Mouse (Mus musculus) frontal cortex, postnatal 25 days (tissue): Measurements from ENCODE around the gene Noxo1.
"Not testable (repeated sequence)": the region's sequence is repeated elsewhere in the genome, so short reads cannot be mapped to it uniquely, and the experiment has no call there.

Source experiments
- DNase-seq, 2 experiments: peaks; one replicate each; pipeline ENCODE4 v3.0.0; 2022; ENCODE audit warnings: low spot score in 2 of 2

Noxo1 gene

DNA sequence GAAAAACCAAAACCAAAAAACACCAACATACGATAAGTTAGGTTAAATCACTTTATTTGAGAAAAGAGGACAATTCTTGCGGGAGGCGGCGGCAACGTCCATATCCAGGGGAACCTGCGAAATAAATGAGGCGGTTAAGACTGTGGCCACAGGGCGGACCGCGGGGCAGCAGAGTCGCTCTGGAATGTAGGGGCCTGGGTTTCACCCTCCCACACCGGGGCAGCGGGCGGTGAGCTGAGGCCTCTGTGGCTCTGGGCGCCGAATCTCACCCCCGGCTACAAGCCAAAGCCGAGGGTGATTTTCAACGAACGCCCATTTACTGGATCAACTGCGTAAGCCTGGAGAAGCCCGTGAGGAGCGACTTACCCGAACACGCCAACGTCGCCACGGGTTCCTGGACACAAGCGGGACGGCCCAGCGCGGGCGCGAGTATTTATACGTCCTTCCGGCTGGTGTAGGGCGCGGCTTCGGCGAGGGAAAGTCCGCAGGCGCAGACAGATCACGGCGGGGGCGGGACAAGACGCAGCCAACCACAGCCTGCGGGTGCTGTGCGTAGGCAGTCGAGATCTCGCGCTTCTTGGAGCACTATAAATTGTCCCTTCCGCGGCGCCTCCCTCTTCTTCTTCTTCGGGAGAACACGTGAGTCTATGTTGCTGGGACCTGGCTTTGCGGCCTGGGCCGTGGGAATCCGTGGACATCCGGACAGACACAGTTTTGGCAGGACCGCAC is 23.6 kb downstream of the Noxo1 start:
- DNase-seq, result peak; percentile 96 to 98

DNA sequence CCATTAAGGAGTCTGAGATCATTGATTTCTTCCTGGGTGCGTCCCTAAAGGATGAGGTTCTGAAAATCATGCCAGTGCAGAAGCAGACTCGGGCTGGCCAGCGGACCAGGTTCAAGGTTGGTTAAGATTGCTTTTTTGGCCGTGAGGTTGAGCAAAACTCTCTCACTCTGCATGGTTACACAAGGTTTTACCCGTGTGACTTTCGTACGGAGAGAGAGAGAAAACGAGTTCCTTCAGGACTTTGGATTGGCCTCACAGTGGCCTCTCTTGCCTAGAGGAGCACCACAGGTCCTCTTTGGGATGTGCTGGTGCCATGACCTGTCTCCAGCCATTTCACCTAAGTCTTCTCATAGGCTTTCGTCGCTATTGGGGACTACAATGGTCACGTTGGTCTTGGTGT is 24.6 kb downstream of the Noxo1 start:
- DNase-seq, result not testable (repeated sequence)

DNA sequence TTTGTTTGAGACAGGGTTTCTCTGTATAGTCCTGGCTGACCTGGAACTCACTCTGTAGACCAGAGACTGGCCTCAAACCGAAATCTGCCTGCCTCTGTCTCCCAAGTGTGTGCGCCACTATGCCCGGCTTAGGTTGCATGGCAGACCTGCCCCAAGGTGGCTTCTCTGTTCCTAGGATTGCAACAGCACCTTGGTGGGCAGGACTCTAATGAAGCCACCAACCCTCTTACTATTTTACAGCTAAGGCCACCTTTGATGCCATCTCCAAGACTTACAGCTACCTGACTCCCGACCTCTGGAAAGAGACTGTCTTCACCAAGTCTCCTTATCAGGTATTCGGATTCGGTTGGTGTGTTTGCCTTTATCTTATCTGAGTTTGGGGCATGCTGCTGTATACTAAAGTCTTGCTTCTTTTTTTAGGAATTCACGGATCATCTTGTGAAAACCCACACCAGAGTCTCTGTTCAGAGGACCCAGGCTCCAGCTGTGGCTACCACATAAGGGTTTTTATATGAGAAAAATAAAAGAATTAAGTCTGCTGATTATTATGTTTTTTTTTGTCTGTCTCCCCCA is 25.4 kb downstream of the Noxo1 start:
- DNase-seq, result not testable (repeated sequence)

DNA sequence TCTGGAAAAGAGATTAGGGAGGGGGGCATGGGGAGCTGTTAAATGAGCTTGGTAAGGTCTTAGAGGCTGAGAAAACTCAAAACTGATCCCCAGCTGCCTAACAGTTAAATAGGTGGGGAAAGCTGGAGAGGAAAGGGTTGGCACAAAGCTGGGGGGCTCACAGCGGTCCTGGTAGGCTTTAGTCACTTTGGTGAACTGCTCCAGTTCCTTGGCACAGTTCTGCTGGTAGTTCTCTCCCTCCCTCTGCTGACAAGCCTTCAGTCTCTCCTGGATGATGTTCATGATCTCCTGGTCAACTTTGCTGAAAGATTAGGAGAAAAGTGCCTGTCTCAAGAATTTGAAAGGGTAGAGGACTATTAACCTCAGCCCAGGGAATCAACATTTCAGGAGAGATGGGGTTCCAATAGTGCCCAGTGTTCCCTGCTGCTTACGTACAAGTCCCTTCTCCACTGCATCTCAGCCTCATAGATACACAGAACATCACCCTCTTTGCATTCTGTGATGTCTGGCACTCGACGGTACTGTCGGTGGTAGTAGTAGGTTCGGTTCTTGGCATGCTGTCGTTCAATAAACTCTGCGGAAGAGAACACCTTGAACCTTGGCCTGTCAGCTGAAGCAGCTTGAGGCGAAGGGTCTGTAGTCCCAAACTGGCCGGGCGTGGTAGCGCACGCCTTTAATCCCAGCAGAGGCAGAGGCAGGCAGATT is 26.3 kb downstream of the Noxo1 start:
- DNase-seq, result no peak

DNA sequence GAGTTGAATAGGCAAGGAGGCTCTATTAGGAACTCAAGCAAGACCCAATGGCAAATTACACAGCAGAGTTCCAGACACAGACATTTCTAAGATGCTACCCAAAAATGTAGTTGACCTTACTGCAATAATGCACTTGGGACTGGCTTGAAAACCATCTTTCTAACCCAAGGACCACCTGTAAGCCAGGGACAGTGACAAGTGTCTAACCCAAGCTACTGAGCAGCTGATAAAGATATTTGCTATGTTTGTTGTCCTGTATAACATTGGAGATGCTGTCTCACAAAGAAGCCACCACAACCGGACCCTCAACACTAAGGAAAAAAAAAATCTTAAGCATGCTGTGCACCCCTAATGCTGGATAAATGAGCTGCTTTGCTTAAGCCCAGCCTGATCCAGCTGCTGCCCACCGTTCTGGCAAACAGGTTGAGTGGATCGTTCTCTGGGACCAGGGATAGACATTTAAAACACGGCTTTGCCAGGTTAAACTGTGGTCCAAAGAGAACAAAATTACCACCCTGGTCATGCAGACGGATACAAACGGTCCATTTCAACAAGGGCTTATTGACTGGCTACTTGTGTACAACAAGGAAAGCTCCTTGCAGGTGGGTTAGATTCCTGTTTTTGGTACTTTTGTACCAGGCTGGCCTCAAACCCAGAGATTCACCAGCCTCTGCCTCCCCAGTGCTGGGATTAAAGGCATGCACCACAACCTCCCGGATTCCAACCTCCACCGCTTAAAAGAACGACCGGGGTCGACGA is 27.3 kb downstream of the Noxo1 start:
- no peak for DNase-seq

DNA sequence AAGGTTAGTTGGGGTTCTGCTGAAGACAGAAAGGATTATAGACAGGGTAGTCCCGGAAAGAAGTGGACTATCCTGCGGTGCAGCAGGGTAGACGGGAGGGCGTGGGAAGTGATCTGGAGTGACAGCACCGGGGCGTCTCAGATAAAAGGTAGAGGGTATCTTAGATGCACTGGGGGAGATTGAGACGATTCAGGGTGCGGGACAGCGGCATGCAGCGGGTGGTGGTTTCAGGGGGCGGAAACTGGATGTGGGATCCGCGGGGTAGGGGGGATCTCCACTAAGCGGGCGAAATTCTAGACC is 27.8 kb downstream of the Noxo1 start:
- no peak for DNase-seq

DNA sequence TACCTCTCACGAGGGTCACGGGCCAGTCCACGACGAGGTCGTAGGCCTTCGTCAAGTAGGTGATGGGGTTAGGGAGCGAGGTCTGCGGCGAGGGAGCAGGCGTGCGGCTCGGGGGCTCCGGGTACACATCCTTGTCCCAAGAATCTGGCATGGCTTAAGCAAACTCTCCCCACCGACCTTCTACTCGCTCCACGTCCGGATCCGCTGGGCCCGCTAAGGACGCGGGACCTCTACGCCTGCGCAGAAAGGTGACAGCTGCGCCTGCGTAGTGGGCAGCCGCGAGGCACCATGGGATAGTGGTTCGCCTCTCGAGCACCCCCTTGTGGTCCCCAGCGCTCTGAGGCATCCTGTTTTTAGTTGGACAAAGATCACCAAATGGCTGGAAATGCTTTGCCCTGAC is 28.1 kb downstream of the Noxo1 start, which contains the start of gene Ndufb10:
Gene Ndufb10 (minus strand): TSS at position 295 of the 400 bp plus-strand sequence.
- DNase-seq, result peak; percentile 95 to 96

DNA sequence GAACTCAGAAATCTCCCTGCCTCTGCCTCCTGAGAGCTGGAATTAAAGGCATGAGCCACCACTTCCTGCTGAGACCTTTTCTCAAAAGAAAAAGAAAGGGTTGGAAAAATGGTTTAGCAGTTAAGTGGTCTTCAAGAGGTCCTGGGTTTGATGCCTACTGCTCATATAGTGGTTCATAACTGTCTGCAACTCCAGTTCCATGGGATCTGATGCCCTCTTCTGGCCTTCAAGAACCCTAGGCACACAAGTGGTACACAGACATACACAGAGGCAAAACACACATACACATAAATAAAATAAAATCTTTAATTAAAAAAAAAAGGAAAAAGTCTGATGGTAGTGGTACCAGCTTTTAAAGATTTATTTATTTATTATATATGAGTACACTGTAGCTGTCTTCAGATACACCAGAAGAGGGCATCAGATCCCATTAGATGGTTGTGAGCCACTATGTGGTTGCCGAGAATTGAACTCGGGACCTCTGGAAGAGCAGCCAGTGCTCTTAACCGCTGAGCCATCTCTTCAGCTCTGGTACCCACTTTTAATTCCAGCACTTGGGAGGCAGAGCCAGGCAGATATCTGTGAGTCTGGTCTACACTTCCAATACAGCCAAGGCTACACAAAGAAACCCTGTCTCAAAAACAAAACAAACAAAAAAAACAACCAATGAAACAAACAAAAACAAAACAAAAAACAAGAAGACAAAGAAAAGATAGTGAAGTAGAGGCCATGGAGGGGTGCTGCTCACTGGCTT is 29.8 kb downstream of the Noxo1 start:
- DNase-seq, result no peak

DNA sequence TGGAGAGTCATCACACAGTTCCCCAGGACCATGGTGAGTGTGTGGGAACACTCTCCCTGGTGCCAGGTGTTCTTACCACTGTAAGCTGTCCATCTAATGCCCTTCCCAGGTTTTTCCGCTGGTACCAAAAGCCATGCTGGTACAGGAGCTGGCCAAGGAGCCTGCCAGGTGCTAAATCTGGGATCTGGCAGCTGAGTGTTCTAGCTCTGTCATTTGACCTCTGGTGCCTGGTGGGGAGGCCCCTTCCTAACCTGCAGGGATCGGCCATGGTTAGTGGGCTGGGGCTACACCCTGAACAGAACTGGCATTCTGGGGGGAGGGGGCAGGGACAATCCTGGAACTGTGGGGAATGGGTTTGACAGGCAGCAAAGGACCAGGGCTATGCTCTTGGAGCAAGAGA is 31.6 kb downstream of the Noxo1 start, which contains the start of gene Rpl3l:
Gene Rpl3l (plus strand): TSS at position 203 of the 400 bp plus-strand sequence.
- DNase-seq, result no peak

DNA sequence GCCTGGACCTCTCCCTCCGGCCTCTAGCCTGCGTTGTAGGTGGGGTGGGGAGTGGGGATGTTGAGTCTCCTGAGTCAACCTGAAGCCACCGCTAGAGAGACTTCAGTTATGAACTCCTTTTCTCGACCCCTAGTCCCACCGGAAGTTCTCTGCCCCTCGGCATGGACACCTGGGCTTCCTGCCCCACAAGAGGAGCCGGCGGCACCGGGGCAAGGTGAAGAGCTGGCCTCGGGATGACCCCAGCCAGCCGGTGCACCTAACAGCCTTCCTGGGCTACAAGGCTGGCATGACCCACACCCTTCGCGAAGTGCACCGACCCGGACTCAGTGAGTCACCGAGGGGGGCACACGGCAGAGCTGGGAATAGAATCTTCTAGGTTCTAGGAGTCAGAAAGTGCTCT is 32.1 kb downstream of the Noxo1 start:
- DNase-seq, result no peak

DNA sequence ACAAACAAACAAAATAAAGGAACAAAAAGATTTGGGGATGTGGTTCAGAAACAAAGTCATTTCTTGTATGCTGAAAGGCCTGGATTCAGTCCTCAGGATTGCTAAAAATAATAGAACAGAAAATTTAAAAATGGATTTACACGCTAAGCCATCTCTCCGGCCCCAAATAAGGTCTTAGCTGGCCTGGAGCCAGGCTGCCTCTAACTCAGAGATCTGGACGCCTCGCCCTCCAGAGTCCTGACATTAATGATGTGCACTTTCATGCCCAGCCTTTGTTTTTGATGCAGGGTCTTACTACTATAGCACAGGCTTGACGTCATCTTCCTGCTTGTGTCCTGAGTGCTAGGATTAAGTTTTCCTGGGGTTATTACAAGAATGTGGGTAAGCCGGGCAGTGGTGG is 33.0 kb downstream of the Noxo1 start:
- no peak for DNase-seq

DNA sequence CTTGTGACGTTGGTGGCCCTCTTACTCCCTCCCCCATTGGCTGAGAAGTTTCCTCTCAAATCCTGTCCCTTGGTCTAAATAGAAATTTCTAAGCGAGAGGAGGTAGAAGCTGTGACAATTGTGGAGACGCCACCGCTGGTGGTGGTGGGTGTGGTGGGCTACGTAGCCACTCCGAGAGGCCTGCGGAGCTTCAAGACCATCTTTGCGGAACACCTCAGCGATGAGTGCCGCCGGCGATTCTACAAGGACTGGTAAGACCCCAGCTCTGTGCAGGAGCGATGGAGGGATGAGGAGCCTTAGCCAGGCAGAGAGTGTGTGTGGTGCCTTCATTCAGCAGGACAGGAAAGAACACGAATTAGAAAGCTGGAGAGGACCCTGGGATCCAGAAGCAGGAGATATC is 34.8 kb downstream of the Noxo1 start:
- DNase-seq, result no peak

DNA sequence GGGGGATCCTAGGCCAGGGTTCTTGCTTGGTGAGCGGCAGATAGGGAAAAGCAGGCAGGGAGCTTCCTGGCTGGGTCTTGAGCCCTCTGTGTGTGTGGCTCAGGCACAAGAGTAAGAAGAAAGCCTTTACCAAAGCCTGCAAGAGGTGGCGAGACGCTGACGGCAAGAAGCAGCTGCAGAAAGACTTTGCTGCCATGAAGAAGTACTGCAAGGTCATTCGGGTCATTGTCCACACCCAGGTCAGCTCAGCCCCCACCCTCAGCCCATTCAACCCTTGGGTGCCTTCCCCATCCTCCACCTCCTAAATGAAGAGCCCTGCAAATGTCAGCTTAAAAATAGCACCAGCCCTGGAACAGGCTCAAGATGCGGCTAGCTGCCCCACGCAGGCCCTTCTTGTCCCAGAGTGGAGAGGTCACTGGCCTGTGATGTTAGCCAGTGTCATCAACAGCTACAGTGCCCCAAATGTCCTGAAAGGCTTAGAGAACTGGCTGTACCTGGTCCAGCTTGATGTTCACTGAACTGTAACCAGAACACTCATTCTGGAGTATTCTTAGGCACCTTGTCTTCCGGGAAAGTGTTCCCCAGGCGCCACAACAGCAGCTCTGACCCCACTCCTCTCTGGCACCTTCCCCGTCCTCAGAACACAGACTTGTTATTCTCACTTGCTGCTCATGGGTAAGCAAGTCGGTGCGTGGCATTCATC is 36.4 kb downstream of the Noxo1 start:
- no peak for DNase-seq

DNA sequence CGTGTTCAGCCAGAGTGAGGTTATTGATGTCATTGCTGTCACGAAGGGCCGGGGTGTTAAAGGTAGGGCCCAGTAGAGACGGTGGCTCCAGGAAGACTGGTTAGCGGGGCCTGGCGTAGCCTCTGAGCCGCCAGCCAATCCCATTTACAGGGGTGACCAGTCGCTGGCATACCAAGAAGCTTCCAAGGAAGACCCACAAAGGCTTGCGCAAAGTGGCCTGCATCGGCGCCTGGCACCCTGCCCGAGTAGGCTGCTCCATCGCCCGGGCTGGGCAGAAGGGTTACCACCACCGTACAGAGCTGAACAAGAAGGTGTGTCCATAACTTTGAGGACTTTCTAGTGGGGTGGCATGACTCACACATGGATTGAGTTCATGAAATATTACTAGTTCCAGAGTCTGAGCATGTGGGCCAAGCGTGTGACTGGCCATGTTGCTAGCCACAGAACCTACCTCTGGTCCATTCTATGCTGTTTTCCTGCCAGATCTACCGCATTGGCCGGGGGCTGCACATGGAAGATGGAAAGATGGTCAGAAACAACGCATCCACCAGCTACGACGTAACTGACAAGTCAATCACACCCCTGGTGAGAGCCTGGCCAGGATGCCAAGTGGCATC is 37.5 kb downstream of the Noxo1 start:
- no peak for DNase-seq

DNA sequence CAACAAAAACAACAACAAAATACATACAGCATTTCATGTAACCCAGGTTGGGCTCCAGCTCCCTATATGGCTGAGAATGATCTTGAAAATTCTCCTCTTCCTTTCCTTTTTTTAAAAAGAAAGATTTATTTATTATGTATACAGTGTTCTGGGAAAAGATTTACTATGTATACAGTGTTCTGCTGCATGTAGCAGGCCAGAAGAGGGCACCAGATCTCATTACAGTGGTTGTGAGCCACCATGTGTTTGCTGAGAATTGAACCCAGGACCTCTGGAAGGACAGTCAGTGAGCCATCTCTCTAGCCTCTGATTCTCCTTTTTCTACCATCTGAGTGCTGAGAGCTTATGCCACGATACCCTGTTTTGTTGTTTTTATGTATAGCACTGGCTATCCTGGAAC is 38.5 kb downstream of the Noxo1 start:
- DNase-seq, result no peak

DNA sequence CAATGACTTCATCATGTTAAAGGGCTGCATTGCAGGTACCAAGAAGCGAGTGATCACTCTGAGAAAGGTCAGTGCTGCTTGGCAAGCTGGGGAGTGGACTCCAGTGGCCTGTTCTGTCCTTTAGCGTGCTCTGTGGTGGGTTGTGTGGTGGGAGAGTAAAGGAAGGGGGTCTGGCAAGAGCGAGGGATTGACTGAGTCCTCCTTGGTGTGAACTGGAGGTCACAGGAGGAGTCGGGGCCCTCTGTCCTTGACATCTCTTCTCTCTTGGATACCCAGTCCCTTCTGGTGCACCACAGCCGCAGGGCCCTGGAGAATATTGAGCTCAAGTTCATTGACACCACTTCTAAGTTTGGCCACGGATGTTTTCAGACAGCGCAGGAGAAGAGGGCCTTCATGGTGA is 39.4 kb downstream of the Noxo1 start:
- DNase-seq, result no peak

DNA sequence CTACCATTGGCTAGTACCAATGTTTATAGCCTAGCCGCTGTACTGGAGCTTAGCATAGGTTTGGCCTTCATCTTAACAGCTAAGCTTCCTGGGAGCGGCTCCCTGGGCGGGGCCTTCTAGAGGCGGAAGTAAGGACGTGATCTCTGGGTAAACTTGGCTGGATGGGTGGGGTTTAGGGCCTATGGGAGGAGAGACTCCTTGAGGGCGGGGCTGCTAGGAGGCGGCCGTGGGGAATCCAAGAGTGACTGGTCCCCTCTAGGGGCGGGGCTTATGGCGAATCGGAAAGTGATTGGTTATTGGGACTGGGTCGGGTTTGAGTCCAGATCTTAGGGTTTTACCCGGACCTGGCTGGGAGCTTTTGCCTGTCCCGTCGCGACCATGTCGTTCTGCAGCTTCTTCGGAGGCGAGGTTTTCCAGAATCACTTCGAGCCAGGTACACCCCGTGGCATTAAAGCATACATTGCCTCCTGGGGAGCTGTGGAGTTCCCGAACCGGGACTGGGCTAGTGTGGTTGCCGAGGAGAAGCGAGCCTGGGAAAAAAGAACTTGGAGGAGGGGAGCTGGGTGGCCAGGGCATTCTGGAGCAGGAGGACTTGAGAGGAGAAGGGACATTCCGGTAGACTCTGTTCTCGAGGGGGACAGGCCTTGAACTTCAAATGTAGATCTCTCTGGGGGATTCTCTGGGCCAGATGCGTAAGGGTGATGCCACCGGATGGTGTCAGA is 40.5 kb downstream of the Noxo1 start, which contains the start of gene Msrb1:
Gene Msrb1 (plus strand): TSS at position 313 of the 722 bp plus-strand sequence.
- peak; percentile 79 to 85 for DNase-seq

DNA sequence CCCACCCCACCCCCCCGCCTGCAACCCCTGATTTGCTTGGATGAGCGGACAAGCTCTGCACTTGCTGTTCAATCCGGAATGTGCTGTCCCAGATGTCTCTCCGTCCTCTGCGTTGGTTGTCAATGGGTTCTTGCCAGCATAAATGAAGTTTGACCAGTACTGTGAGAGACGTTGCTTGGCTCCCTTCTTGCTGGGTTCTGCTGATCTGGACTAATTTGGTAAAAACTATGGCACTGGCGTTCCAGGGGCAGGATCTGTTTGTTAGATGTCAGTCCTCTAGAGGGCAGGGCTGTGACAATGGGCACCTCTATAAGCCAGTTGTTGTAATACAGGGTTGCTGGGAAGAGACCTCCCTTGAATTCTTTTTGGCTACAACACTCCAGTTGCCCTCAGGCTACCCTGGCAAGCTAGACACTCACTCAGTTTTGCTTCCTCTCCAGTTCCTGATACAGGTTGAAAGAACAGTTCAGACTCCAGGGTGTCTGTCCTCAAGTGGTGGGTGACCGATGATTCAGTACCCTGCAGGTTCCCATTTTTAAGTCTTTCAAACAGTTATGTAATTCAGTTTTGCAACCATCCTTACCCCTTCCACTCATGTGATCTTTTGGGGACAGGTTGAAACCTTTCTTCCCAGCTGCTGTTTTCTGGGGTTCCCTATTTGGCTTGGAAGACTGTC is 41.2 kb downstream of the Noxo1 start:
- DNase-seq, result no peak

DNA sequence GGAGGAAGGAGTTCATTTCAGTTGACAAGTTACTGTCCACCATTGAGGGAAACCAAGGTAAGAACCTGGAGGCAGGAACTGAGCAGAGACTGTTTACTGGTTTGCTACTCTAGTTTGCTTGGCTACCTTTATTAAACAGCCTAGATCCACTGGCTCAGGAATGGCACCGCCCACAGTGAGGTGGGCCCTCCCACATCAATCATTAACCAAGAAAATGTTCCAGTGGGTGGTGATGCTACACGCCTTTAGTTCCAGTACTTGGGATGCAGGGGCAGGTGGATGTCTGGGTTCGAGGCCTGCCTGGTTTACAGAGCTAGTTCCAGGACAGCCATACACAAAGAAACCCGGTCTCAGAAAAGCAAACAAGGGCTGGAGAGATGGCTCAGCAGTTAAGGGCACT is 42.2 kb downstream of the Noxo1 start:
- DNase-seq, result no peak
